Mouse (Mus musculus): ENCODE data around the gene Hook2. TPM values are rescaled to one million over a fixed set of nuclear protein-coding genes. Genes with fewer than 3 reads are reported as not detected.

Hook2 gene
- total RNA-seq, 2 experiments from 2014 or later, result 3.8 to 7.2 TPM

- ATAC-seq (replicated peaks; ENCODE audit: poor library complexity), result peak; percentile 55
These were observed 19.5 kb upstream of the Hook2 start for GRCm38 (mm10) chr8:84970913-84971312.

- no peak for ATAC-seq (replicated peaks; ENCODE audit: poor library complexity)
These were observed 17.3 kb upstream of the Hook2 start for GRCm38 (mm10) chr8:84973079-84973478.

GRCm38 (mm10) chr8:84973803-84974542, 16.4 kb upstream of the Hook2 start:
- ATAC-seq (replicated peaks; ENCODE audit: poor library complexity), result peak; percentile 18

- ATAC-seq (replicated peaks; ENCODE audit: poor library complexity), result no peak
These were observed 15.8 kb upstream of the Hook2 start for GRCm38 (mm10) chr8:84974543-84975142.

GRCm38 (mm10) chr8:84975434-84975833, 15.0 kb upstream of the Hook2 start:
- ATAC-seq (replicated peaks; ENCODE audit: poor library complexity), result 0 out of 2 replicates have a peak, but pooled peaks have one; percentile 4

GRCm38 (mm10) chr8:84976031-84976762, 14.2 kb upstream of the Hook2 start:
- peak; percentile 30 for ATAC-seq (replicated peaks; ENCODE audit: poor library complexity)

- no peak for ATAC-seq (replicated peaks; ENCODE audit: poor library complexity)
These were observed 13.5 kb upstream of the Hook2 start for GRCm38 (mm10) chr8:84976763-84977434.

- peak; percentile 4 for ATAC-seq (replicated peaks; ENCODE audit: poor library complexity)
These were observed 12.8 kb upstream of the Hook2 start for GRCm38 (mm10) chr8:84977435-84978247.

GRCm38 (mm10) chr8:84978248-84978940, 12.0 kb upstream of the Hook2 start, which contains the start of gene Junb:
Junb (minus strand) TSS chr8:84978718.
- ATAC-seq (replicated peaks; ENCODE audit: poor library complexity), result peak; percentile 35

GRCm38 (mm10) chr8:84979599-84980421, 10.6 kb upstream of the Hook2 start:
- ATAC-seq (replicated peaks; ENCODE audit: poor library complexity), result peak; percentile 42

- ATAC-seq (replicated peaks; ENCODE audit: poor library complexity), result no peak
These were observed 9.6 kb upstream of the Hook2 start for GRCm38 (mm10) chr8:84980622-84981358.

GRCm38 (mm10) chr8:84981644-84982498, 8.5 kb upstream of the Hook2 start:
- no peak for ATAC-seq (replicated peaks; ENCODE audit: poor library complexity)

- ATAC-seq (replicated peaks; ENCODE audit: poor library complexity), result no peak
These were observed 7.8 kb upstream of the Hook2 start for GRCm38 (mm10) chr8:84982499-84983011.

GRCm38 (mm10) chr8:84984294-84985048, 5.9 kb upstream of the Hook2 start:
- ATAC-seq (replicated peaks; ENCODE audit: poor library complexity), result no peak

GRCm38 (mm10) chr8:84985049-84985683, 5.2 kb upstream of the Hook2 start:
- no peak for ATAC-seq (replicated peaks; ENCODE audit: poor library complexity)
